Mouse (Mus musculus) intestine, embryonic 15.5 days (tissue): ENCODE results near the gene Cfap77. TPM values are rescaled to one million over a fixed set of nuclear protein-coding genes. Genes with fewer than 3 reads are reported as not detected.

Experiments used
- ATAC-seq: fragments of 200-750 bp; cut with Nextera tagmentation; 2 replicates; pipeline ENCODE4 v1.8.0; 2017; ENCODE audit warnings: moderate TSS enrichment, moderate library complexity
- H3K27ac ChIP-seq: fragments of 300-500 bp; sonication (generic); 2 replicates; pipeline ENCODE4 v1.5.1; 2015; ENCODE audit warnings: mild to moderate bottlenecking, inconsistent platforms
- H3K27me3 ChIP-seq: fragments of 300-500 bp; sonication (generic); replicated peaks from 2 replicates; pipeline ENCODE4 v1.6.1; 2015; ENCODE audit warnings: inconsistent platforms
- H3K36me3 ChIP-seq: fragments of 300-500 bp; sonication (generic); 2 replicates; pipeline ENCODE4 v1.6.1; 2015; ENCODE audit warnings: inconsistent platforms
- H3K4me1 ChIP-seq: fragments of 300-500 bp; sonication (generic); replicated peaks from 2 replicates; pipeline ENCODE4 v1.6.1; 2015; ENCODE audit warnings: inconsistent platforms
- H3K4me2 ChIP-seq: fragments of 300-500 bp; sonication (generic); replicated peaks from 2 replicates; pipeline ENCODE4 v1.6.1; 2015; ENCODE audit warnings: mild to moderate bottlenecking, inconsistent platforms
- H3K4me3 ChIP-seq: fragments of 300-500 bp; sonication (generic); replicated peaks from 2 replicates; pipeline ENCODE4 v1.5.1; 2015; ENCODE audit warnings: inconsistent platforms
- H3K9ac ChIP-seq: fragments of 300-500 bp; sonication (generic); 2 replicates; pipeline ENCODE4 v1.6.1; 2015; ENCODE audit warnings: inconsistent platforms
- H3K9me3 ChIP-seq: fragments of 300-500 bp; sonication (generic); 2 replicates; pipeline ENCODE4 v1.6.1; 2016; ENCODE audit warnings: inconsistent platforms
- WGBS: fragments of 180-500 bp; shearing (Covaris S2); methylation state at CpG from one replicate; pipeline ENCODE4 v1.1.7; 2015; 5-methylcytosine and 5-hydroxymethylcytosine counted together
- polyA plus RNA-seq: library from polyadenylated mRNA; unstranded; fragments of >200 nt; fragmentation: Nextera tagmentation; extraction: Ambion mirVana; gene quantifications from 2 replicates; pipeline ENCODE4 v1.2.1, GENCODE M21; 2015

Gene Cfap77
- polyA plus RNA-seq, 1 experiment from 2014 or later: 0.25 TPM

GRCm38 (mm10) chr2:29076226-29076625 is 21.4 kb upstream of the Cfap77 start:
- no peak for ATAC-seq
- no peak overlapping the region for H3K4me3 ChIP-seq
- 77% methylated on average over 2 of the region's 2 CpGs for WGBS
- peaks cover 45% of the 10 kb centered on the region for H3K36me3 ChIP-seq
- H3K27ac ChIP-seq: no peak overlapping the region
- H3K27me3 ChIP-seq: no peaks in the 10 kb centered on the region
- no peaks in the 10 kb centered on the region for H3K4me1 ChIP-seq
- H3K9me3 ChIP-seq: no peaks in the 10 kb centered on the region
- no peak overlapping the region for H3K9ac ChIP-seq
- H3K4me2 ChIP-seq: no peak overlapping the region

- ATAC-seq: no peak
- WGBS: 80% methylated on average over 11 of the region's 11 CpGs
- peaks cover 46% of the 10 kb centered on the region for H3K36me3 ChIP-seq
Observed at GRCm38 (mm10) chr2:29075331-29076070, 20.6 kb upstream of the Cfap77 start.

GRCm38 (mm10) chr2:29074676-29075075 is 19.8 kb upstream of the Cfap77 start:
- Histone ChIP-seq H3K9ac (no peak overlapping the region), H3K9me3 (no peaks in the 10 kb centered on the region), H3K27me3 (no peaks in the 10 kb centered on the region), H3K4me1 (no peaks in the 10 kb centered on the region), H3K4me2 (no peak overlapping the region), H3K36me3 (peaks cover 47% of the 10 kb centered on the region), H3K27ac (no peak overlapping the region), H3K4me3 (no peak overlapping the region)
- WGBS: 92% methylated on average over 7 of the region's 7 CpGs
- no peak for ATAC-seq

More at GRCm38 (mm10) chr2:29075331-29076070, 20.6 kb upstream of the Cfap77 start:
- Histone ChIP-seq H3K4me2 (no peak overlapping the region), H3K9ac (no peak overlapping the region), H3K27me3 (no peaks in the 10 kb centered on the region), H3K27ac (no peak overlapping the region), H3K9me3 (no peaks in the 10 kb centered on the region), H3K4me3 (no peak overlapping the region), H3K4me1 (no peaks in the 10 kb centered on the region)

GRCm38 (mm10) chr2:29066410-29066809 is 11.5 kb upstream of the Cfap77 start:
- no peak for ATAC-seq

GRCm38 (mm10) chr2:29065796-29066195 is 10.9 kb upstream of the Cfap77 start:
- H3K9ac ChIP-seq: no peak overlapping the region
- H3K36me3 ChIP-seq: peaks cover 15% of the 10 kb centered on the region; the same call in 1 of the 2 replicates
- WGBS: 88% methylated on average over 6 of the region's 6 CpGs
- no peaks in the 10 kb centered on the region for H3K9me3 ChIP-seq
- no peaks in the 10 kb centered on the region for H3K27me3 ChIP-seq
- ATAC-seq: no peak
- H3K4me1 ChIP-seq: peaks cover 7% of the 10 kb centered on the region; the same call in 1 of the 2 replicates
- H3K4me2 ChIP-seq: no peak overlapping the region
- H3K27ac ChIP-seq: no peak overlapping the region
- H3K4me3 ChIP-seq: no peak overlapping the region

More at GRCm38 (mm10) chr2:29066410-29066809, 11.5 kb upstream of the Cfap77 start:
- Histone ChIP-seq H3K9me3 (no peaks in the 10 kb centered on the region), H3K27me3 (no peaks in the 10 kb centered on the region), H3K4me1 (peaks cover under 1% of the 10 kb centered on the region; the same call in 1 of the 2 replicates), H3K36me3 (peaks cover 21% of the 10 kb centered on the region; the same call in 1 of the 2 replicates), H3K27ac (no peak overlapping the region), H3K9ac (no peak overlapping the region), H3K4me3 (no peak overlapping the region), H3K4me2 (no peak overlapping the region)
- 59% methylated on average over 7 of the region's 7 CpGs for WGBS

- Histone ChIP-seq H3K36me3 (no peaks in the 10 kb centered on the region), H3K27me3 (no peaks in the 10 kb centered on the region), H3K4me3 (peak within 1 kb of the TSS; percentile 77), H3K4me2 (peak within 1 kb of the TSS; percentile 55), H3K9me3 (no peaks in the 10 kb centered on the region), H3K9ac (peak within 1 kb of the TSS; percentile 73), H3K27ac (peak within 1 kb of the TSS; percentile 96), H3K4me1 (peaks cover 7% of the 10 kb centered on the region; the same call in 1 of the 2 replicates)
- ATAC-seq: peak; percentile 97
- under 1% methylated on average over 41 of the region's 41 CpGs for WGBS
Observed at GRCm38 (mm10) chr2:29060135-29060597, 5.3 kb upstream of the Cfap77 start, which contains the start of gene Ttf1. Gene Ttf1, plus strand, starts transcription at chr2:29060262.

GRCm38 (mm10) chr2:29054545-29054935 is 326 bp downstream of the Cfap77 start:
- Histone ChIP-seq H3K4me1 (peaks cover 4% of the 10 kb centered on the region), H3K9me3 (no peaks in the 10 kb centered on the region), H3K4me2 (peak overlapping the region; percentile 78), H3K27me3 (no peaks in the 10 kb centered on the region; the same call in 1 of the 2 replicates), H3K4me3 (peak overlapping the region; percentile 50), H3K36me3 (no peaks in the 10 kb centered on the region), H3K27ac (no peak overlapping the region), H3K9ac (peak overlapping the region; percentile 67)
- 2% methylated on average over 30 of the region's 30 CpGs for WGBS
- ATAC-seq: peak; percentile 24; the same call in 1 of the 2 replicates

- WGBS: 4% methylated on average over 20 of the region's 20 CpGs
- peak; percentile 30; the same call in 1 of the 2 replicates for ATAC-seq
- Histone ChIP-seq H3K4me2 (peak overlapping the region; percentile 78), H3K9me3 (no peaks in the 10 kb centered on the region), H3K27me3 (no peaks in the 10 kb centered on the region; the same call in 1 of the 2 replicates), H3K9ac (peak overlapping the region; percentile 67; the same call in 1 of the 2 replicates), H3K36me3 (no peaks in the 10 kb centered on the region), H3K4me3 (peak overlapping the region; percentile 50), H3K27ac (no peak overlapping the region), H3K4me1 (peaks cover 4% of the 10 kb centered on the region)
Observed at GRCm38 (mm10) chr2:29053802-29054544, 893 bp downstream of the Cfap77 start.

- Histone ChIP-seq H3K4me1 (peaks cover 4% of the 10 kb centered on the region), H3K4me2 (no peak overlapping the region), H3K27me3 (no peaks in the 10 kb centered on the region; the same call in 1 of the 2 replicates), H3K9me3 (no peaks in the 10 kb centered on the region), H3K36me3 (no peaks in the 10 kb centered on the region), H3K27ac (no peak overlapping the region), H3K9ac (no peak overlapping the region), H3K4me3 (no peak overlapping the region)
- ATAC-seq: 0 out of 2 replicates have a peak, but pooled peaks have one; percentile 5
- 25% methylated on average over 4 of the region's 4 CpGs for WGBS
Observed at GRCm38 (mm10) chr2:29052943-29053454, 1.9 kb downstream of the Cfap77 start.

- no peak overlapping the region for H3K9ac ChIP-seq
- no peak overlapping the region for H3K4me3 ChIP-seq
- WGBS: 56% methylated on average over 5 of the region's 5 CpGs
- no peak overlapping the region for H3K27ac ChIP-seq
- no peak for ATAC-seq
- H3K36me3 ChIP-seq: no peaks in the 10 kb centered on the region
- peaks cover 4% of the 10 kb centered on the region for H3K4me1 ChIP-seq
- H3K4me2 ChIP-seq: no peak overlapping the region
- H3K9me3 ChIP-seq: no peaks in the 10 kb centered on the region
- H3K27me3 ChIP-seq: no peaks in the 10 kb centered on the region; the same call in 1 of the 2 replicates
Observed at GRCm38 (mm10) chr2:29051932-29052331, 2.9 kb downstream of the Cfap77 start.

- Histone ChIP-seq H3K27me3 (peaks cover 16% of the 10 kb centered on the region), H3K9me3 (no peaks in the 10 kb centered on the region)
- 60% methylated on average over 16 of the region's 16 CpGs for WGBS
Observed at GRCm38 (mm10) chr2:29046151-29046550, 8.7 kb downstream of the Cfap77 start.

GRCm38 (mm10) chr2:29042124-29042523 is 12.7 kb downstream of the Cfap77 start:
- H3K9me3 ChIP-seq: no peaks in the 10 kb centered on the region
- 92% methylated on average over 5 of the region's 5 CpGs for WGBS
- H3K27ac ChIP-seq: no peak overlapping the region
- no peak overlapping the region for H3K4me2 ChIP-seq
- no peaks in the 10 kb centered on the region for H3K36me3 ChIP-seq
- no peak overlapping the region for H3K9ac ChIP-seq
- no peak for ATAC-seq
- no peak overlapping the region for H3K4me3 ChIP-seq
- H3K27me3 ChIP-seq: peaks cover 26% of the 10 kb centered on the region
- no peaks in the 10 kb centered on the region for H3K4me1 ChIP-seq

More at GRCm38 (mm10) chr2:29046151-29046550, 8.7 kb downstream of the Cfap77 start:
- Histone ChIP-seq H3K4me1 (no peaks in the 10 kb centered on the region), H3K36me3 (no peaks in the 10 kb centered on the region), H3K27ac (no peak overlapping the region), H3K9ac (no peak overlapping the region), H3K4me2 (no peak overlapping the region), H3K4me3 (no peak overlapping the region)
- no peak for ATAC-seq
